ENCODE assay signal across 23 mouse cellular contexts in genomic region chr12:9275697-9276096, GRCm38 (mm10).
DNase-seq lines count a peak whose midpoint lies in the region; ATAC-seq lines count a peak whose summit lies in the region.
"Had no signal": no experiment of that assay in that cellular context is flagged by ENCODE, and none has a peak within 500 bp of the region (broad histone marks: within the 10 kb centered on the region; RNA-seq: fewer than 3 reads in every experiment).

No protein-coding gene starts in this region.

- DNase-seq in adrenal gland, postnatal 14 days, result peak; percentile 24
- DNase-seq in adrenal gland, adult 18-20 months (ENCODE audit: low spot score in 2 of 2), result no peak
- no peak for DNase-seq in kidney, adult 9 months
- peak; percentile 14 for DNase-seq in lung, postnatal 10 days
- DNase-seq in lung, postnatal 14 days, result no peak
- DNase-seq in mesoderm, embryonic 11.5 days (ENCODE audit: low read depth, low spot score), result peak; percentile 64
- DNase-seq in left cerebral cortex, postnatal 36 days (ENCODE audit: low spot score in 2 of 2), result no peak
- DNase-seq: adrenal gland, postnatal 25 days; B cell, adult 2 months; cerebellum, adult 18-20 months; cerebellum, adult 9-11 months; cerebellum, postnatal 36 days; gastrocnemius, postnatal 10 days; heart, postnatal 4 days had no signal

- intact Hi-C loops in left cerebral cortex, postnatal 36 days (cut with DNase I), result no loop called here

- H3K4me1 ChIP-seq in kidney, embryonic 15.5 days, result no peaks in the 10 kb centered on the region
- H3K4me1 ChIP-seq: forebrain, embryonic 12.5 days; hindbrain, embryonic 12.5 days had no signal

- H3K27me3 ChIP-seq in kidney, embryonic 15.5 days, result peaks cover 10% of the 10 kb centered on the region; the same call in 1 of the 2 replicates
- H3K27me3 ChIP-seq: embryonic facial prominence, embryonic 13.5 days; forebrain, embryonic 12.5 days; heart, embryonic 12.5 days; hindbrain, embryonic 12.5 days had no signal

- no peak overlapping the region for H3K9ac ChIP-seq in kidney, embryonic 15.5 days
- H3K9ac ChIP-seq: embryonic facial prominence, embryonic 13.5 days; forebrain, embryonic 12.5 days; heart, embryonic 12.5 days; hindbrain, embryonic 12.5 days had no signal

- 35% methylated on average over 7 of the region's 7 CpGs for WGBS in kidney, embryonic 15.5 days

- H3K36me3 ChIP-seq in kidney, embryonic 15.5 days, result no peaks in the 10 kb centered on the region
- H3K36me3 ChIP-seq: embryonic facial prominence, embryonic 13.5 days; forebrain, embryonic 12.5 days; G1E; heart, embryonic 12.5 days; hindbrain, embryonic 12.5 days had no signal

- no peak overlapping the region for H3K4me3 ChIP-seq in kidney, embryonic 15.5 days (replicated peaks)
- H3K4me3 ChIP-seq: embryonic facial prominence, embryonic 13.5 days; forebrain, embryonic 12.5 days; heart, embryonic 12.5 days; hindbrain, embryonic 12.5 days had no signal

- H3K4me2 ChIP-seq in kidney, embryonic 15.5 days, result no peak overlapping the region
- H3K4me2 ChIP-seq: embryonic facial prominence, embryonic 13.5 days; forebrain, embryonic 12.5 days; heart, embryonic 12.5 days; hindbrain, embryonic 12.5 days had no signal

- ATAC-seq in kidney, embryonic 15.5 days (replicated peaks; ENCODE audit: low FRiP score), result peak; percentile 89
- ATAC-seq: CD4-positive, CD25-positive, alpha-beta regulatory T cell, adult 4 months; forebrain, embryonic 16.5 days; hindbrain, postnatal 0 days had no signal

- H3K9me3 ChIP-seq in kidney, embryonic 15.5 days (replicated peaks), result no peaks in the 10 kb centered on the region
- H3K9me3 ChIP-seq: embryonic facial prominence, embryonic 13.5 days; forebrain, embryonic 12.5 days; G1E; heart, embryonic 12.5 days; hindbrain, embryonic 12.5 days had no signal

- H3K27ac ChIP-seq in kidney, embryonic 15.5 days, result no peak overlapping the region
- H3K27ac ChIP-seq: embryonic facial prominence, embryonic 13.5 days; forebrain, embryonic 12.5 days; hindbrain, embryonic 12.5 days; hindbrain, postnatal 0 days had no signal

Comparison
In these comparisons a context has a peak if more than half of its experiments do, and no peak if none do; other contexts are left out.
1. DNase-seq: peak in adrenal gland, postnatal 14 days (single experiment), lung, postnatal 10 days (single experiment) and mesoderm, embryonic 11.5 days (single experiment); none in adrenal gland, adult 18-20 months (0 of 2), kidney, adult 9 months (single experiment), lung, postnatal 14 days (single experiment) and left cerebral cortex, postnatal 36 days (0 of 2).